Mouse (Mus musculus) limb, embryonic 15.5 days (tissue): Measurements from ENCODE around the gene Bco2. TPM values are rescaled to one million over a fixed set of nuclear protein-coding genes. Genes with fewer than 3 reads are reported as not detected.

Source experiments
- ATAC-seq: fragments of 200-750 bp; cut with Nextera tagmentation; 2 replicates; pipeline ENCODE4 v1.8.0; 2017; ENCODE audit warnings: low read depth, moderate TSS enrichment; ENCODE audit not compliant: insufficient number of reproducible peaks, low FRiP score, low TSS enrichment
- H3K27ac ChIP-seq: fragments of 300-500 bp; sonication (generic); 2 replicates; pipeline ENCODE4 v1.5.1; 2015; ENCODE audit warnings: moderate library complexity, mild to moderate bottlenecking, inconsistent platforms
- H3K27me3 ChIP-seq: fragments of 300-500 bp; sonication (generic); 2 replicates; pipeline ENCODE4 v1.6.1; 2015; ENCODE audit warnings: inconsistent platforms
- H3K36me3 ChIP-seq: fragments of 300-500 bp; sonication (generic); 2 replicates; pipeline ENCODE4 v1.6.1; 2015; ENCODE audit warnings: inconsistent platforms
- H3K4me1 ChIP-seq: fragments of 300-500 bp; sonication (generic); 2 replicates; pipeline ENCODE4 v1.6.1; 2015; ENCODE audit warnings: inconsistent platforms
- H3K4me2 ChIP-seq: fragments of 300-500 bp; sonication (generic); 2 replicates; pipeline ENCODE4 v1.6.1; 2015; ENCODE audit warnings: mild to moderate bottlenecking, inconsistent platforms
- H3K4me3 ChIP-seq: fragments of 300-500 bp; sonication (generic); 2 replicates; pipeline ENCODE4 v1.5.1; 2015; ENCODE audit warnings: mild to moderate bottlenecking, inconsistent platforms
- H3K9ac ChIP-seq: fragments of 300-500 bp; sonication (generic); 2 replicates; pipeline ENCODE4 v1.6.1; 2015; ENCODE audit warnings: inconsistent platforms
- H3K9me3 ChIP-seq: fragments of 300-500 bp; sonication (generic); 2 replicates; pipeline ENCODE4 v1.6.1; 2016; ENCODE audit warnings: inconsistent platforms
- WGBS: fragments of 180-500 bp; shearing (Covaris S2); methylation state at CpG from one replicate; pipeline ENCODE4 v1.1.7; 2015; 5-methylcytosine and 5-hydroxymethylcytosine counted together
- polyA plus RNA-seq: library from polyadenylated mRNA; unstranded; fragments of >200 nt; fragmentation: Nextera tagmentation; extraction: Ambion mirVana; gene quantifications from 2 replicates; pipeline ENCODE4 v1.2.1, GENCODE M21; 2015

The Bco2 gene
- polyA plus RNA-seq, 1 experiment from 2014 or later = 0.49 TPM

GRCm38 (mm10) chr9:50553547-50553946, 1.4 kb downstream of the Bco2 start:
- H3K27me3 ChIP-seq = no peaks in the 10 kb centered on the region
- H3K9ac ChIP-seq = no peak overlapping the region
- 62% methylated on average over 2 of the region's 2 CpGs for WGBS
- no peak overlapping the region for H3K4me3 ChIP-seq
- no peak overlapping the region for H3K27ac ChIP-seq
- H3K36me3 ChIP-seq = no peaks in the 10 kb centered on the region
- no peak for ATAC-seq
- H3K4me2 ChIP-seq = no peak overlapping the region
- no peaks in the 10 kb centered on the region for H3K9me3 ChIP-seq
- 0 out of 2 replicates have a peak, but pooled peaks cover 2% of the 10 kb centered on the region for H3K4me1 ChIP-seq

- Histone ChIP-seq H3K36me3 (no peaks in the 10 kb centered on the region), H3K4me2 (no peak overlapping the region), H3K4me3 (no peak overlapping the region), H3K9ac (no peak overlapping the region), H3K27ac (no peak overlapping the region), H3K9me3 (no peaks in the 10 kb centered on the region), H3K4me1 (0 out of 2 replicates have a peak, but pooled peaks cover 2% of the 10 kb centered on the region), H3K27me3 (no peaks in the 10 kb centered on the region)
- WGBS = 60% methylated on average over 5 of the region's 5 CpGs
- no peak for ATAC-seq
Observed at GRCm38 (mm10) chr9:50552206-50552605, 2.8 kb downstream of the Bco2 start.

- Histone ChIP-seq H3K4me3 (no peak overlapping the region), H3K36me3 (no peaks in the 10 kb centered on the region), H3K9ac (no peak overlapping the region), H3K9me3 (no peaks in the 10 kb centered on the region), H3K27me3 (no peaks in the 10 kb centered on the region), H3K4me1 (no peaks in the 10 kb centered on the region), H3K4me2 (no peak overlapping the region), H3K27ac (no peak overlapping the region)
- 84% methylated on average over 4 of the region's 4 CpGs for WGBS
- no peak for ATAC-seq
Observed at GRCm38 (mm10) chr9:50548936-50549335, 6.0 kb downstream of the Bco2 start.

- Histone ChIP-seq H3K9ac (no peak overlapping the region), H3K4me3 (no peak overlapping the region), H3K4me2 (no peak overlapping the region), H3K9me3 (no peaks in the 10 kb centered on the region), H3K27ac (no peak overlapping the region), H3K27me3 (no peaks in the 10 kb centered on the region), H3K4me1 (no peaks in the 10 kb centered on the region), H3K36me3 (no peaks in the 10 kb centered on the region)
- no peak for ATAC-seq
- 37% methylated on average over 5 of the region's 5 CpGs for WGBS
Observed at GRCm38 (mm10) chr9:50547859-50548478, 7.0 kb downstream of the Bco2 start.

- Histone ChIP-seq H3K4me1 (no peaks in the 10 kb centered on the region), H3K9me3 (no peaks in the 10 kb centered on the region), H3K27me3 (no peaks in the 10 kb centered on the region), H3K9ac (no peak overlapping the region), H3K4me2 (no peak overlapping the region), H3K27ac (no peak overlapping the region), H3K36me3 (no peaks in the 10 kb centered on the region), H3K4me3 (no peak overlapping the region)
- 62% methylated on average over 9 of the region's 9 CpGs for WGBS
- no peak for ATAC-seq
Observed at GRCm38 (mm10) chr9:50542401-50542800, 12.6 kb downstream of the Bco2 start.

- no peak overlapping the region for H3K9ac ChIP-seq
- H3K27ac ChIP-seq = no peak overlapping the region
- no peaks in the 10 kb centered on the region for H3K9me3 ChIP-seq
- ATAC-seq = no peak
- no peaks in the 10 kb centered on the region for H3K36me3 ChIP-seq
- H3K4me1 ChIP-seq = no peaks in the 10 kb centered on the region
- no peak overlapping the region for H3K4me2 ChIP-seq
- H3K4me3 ChIP-seq = no peak overlapping the region
- 61% methylated on average over 7 of the region's 7 CpGs for whole genome bisulfite sequencing
- no peaks in the 10 kb centered on the region for H3K27me3 ChIP-seq
Observed at GRCm38 (mm10) chr9:50540170-50540569, 14.8 kb downstream of the Bco2 start.

GRCm38 (mm10) chr9:50537295-50537694, 17.7 kb downstream of the Bco2 start:
- Histone ChIP-seq H3K4me1 (no peaks in the 10 kb centered on the region), H3K36me3 (no peaks in the 10 kb centered on the region), H3K9me3 (no peaks in the 10 kb centered on the region), H3K27ac (no peak overlapping the region), H3K9ac (no peak overlapping the region), H3K4me3 (no peak overlapping the region), H3K27me3 (no peaks in the 10 kb centered on the region), H3K4me2 (no peak overlapping the region)
- 38% methylated on average over 4 of the region's 4 CpGs for WGBS
- no peak for ATAC-seq

- no peak for ATAC-seq
- no peak overlapping the region for H3K4me2 ChIP-seq
- no peak overlapping the region for H3K27ac ChIP-seq
- H3K27me3 ChIP-seq = no peaks in the 10 kb centered on the region
- no peak overlapping the region for H3K9ac ChIP-seq
- 75% methylated on average over 7 of the region's 7 CpGs for WGBS
- H3K9me3 ChIP-seq = no peaks in the 10 kb centered on the region
- H3K36me3 ChIP-seq = no peaks in the 10 kb centered on the region
- no peak overlapping the region for H3K4me3 ChIP-seq
- no peaks in the 10 kb centered on the region for H3K4me1 ChIP-seq
Observed at GRCm38 (mm10) chr9:50536603-50537135, 18.3 kb downstream of the Bco2 start.

- no peak for ATAC-seq
- 69% methylated on average over 5 of the region's 5 CpGs for WGBS
- H3K4me1 ChIP-seq = no peaks in the 10 kb centered on the region
- H3K4me3 ChIP-seq = no peak overlapping the region
- no peaks in the 10 kb centered on the region for H3K9me3 ChIP-seq
- no peak overlapping the region for H3K9ac ChIP-seq
- no peaks in the 10 kb centered on the region for H3K27me3 ChIP-seq
- H3K27ac ChIP-seq = no peak overlapping the region
- no peaks in the 10 kb centered on the region for H3K36me3 ChIP-seq
- no peak overlapping the region for H3K4me2 ChIP-seq
Observed at GRCm38 (mm10) chr9:50535930-50536329, 19.1 kb downstream of the Bco2 start.

GRCm38 (mm10) chr9:50533791-50534190, 21.2 kb downstream of the Bco2 start:
- Histone ChIP-seq H3K4me2 (no peak overlapping the region), H3K27me3 (no peaks in the 10 kb centered on the region), H3K4me3 (no peak overlapping the region), H3K36me3 (no peaks in the 10 kb centered on the region), H3K4me1 (no peaks in the 10 kb centered on the region), H3K9me3 (no peaks in the 10 kb centered on the region), H3K27ac (no peak overlapping the region), H3K9ac (no peak overlapping the region)
- 68% methylated on average over 3 of the region's 3 CpGs for WGBS
- no peak for ATAC-seq

- Histone ChIP-seq H3K4me2 (no peak overlapping the region), H3K27me3 (no peaks in the 10 kb centered on the region), H3K4me3 (no peak overlapping the region), H3K4me1 (no peaks in the 10 kb centered on the region), H3K9ac (no peak overlapping the region), H3K9me3 (no peaks in the 10 kb centered on the region), H3K36me3 (no peaks in the 10 kb centered on the region), H3K27ac (no peak overlapping the region)
- 76% methylated on average over 11 of the region's 11 CpGs for WGBS
- ATAC-seq = no peak
Observed at GRCm38 (mm10) chr9:50533328-50533727, 21.7 kb downstream of the Bco2 start.

- 9% methylated on average over 2 of the region's 2 CpGs for WGBS
- no peaks in the 10 kb centered on the region for H3K36me3 ChIP-seq
- H3K4me1 ChIP-seq = peaks cover 11% of the 10 kb centered on the region
- H3K9ac ChIP-seq = no peak overlapping the region
- H3K4me3 ChIP-seq = no peak overlapping the region
- no peak for ATAC-seq
- H3K27ac ChIP-seq = no peak overlapping the region
- H3K9me3 ChIP-seq = no peaks in the 10 kb centered on the region
- no peaks in the 10 kb centered on the region for H3K27me3 ChIP-seq
- no peak overlapping the region for H3K4me2 ChIP-seq
Observed at GRCm38 (mm10) chr9:50530890-50531289, 24.1 kb downstream of the Bco2 start.
